Mouse (Mus musculus): ENCODE data around the gene Serinc2. TPM values are rescaled to one million over a fixed set of nuclear protein-coding genes. Genes with fewer than 3 reads are reported as not detected.

Serinc2 gene
- polyA plus RNA-seq, 1 experiment, result not detected

GRCm38 (mm10) chr4:130289824-130290223 lies 10.8 kb upstream of the Serinc2 start:
- Histone ChIP-seq H3K4me3 (replicated peaks) (no peak overlapping the region), H3K4me1 (ENCODE audit: control insufficient read depth) (peaks cover 25% of the 10 kb centered on the region), H3K9me3 (ENCODE audit: control insufficient read depth, low read length) (no peaks in the 10 kb centered on the region), H3K27me3 (ENCODE audit: control insufficient read depth) (peaks cover 45% of the 10 kb centered on the region), H3K36me3 (ENCODE audit: control insufficient read depth) (no peaks in the 10 kb centered on the region; the same call in 1 of the 2 replicates)
- TF ChIP-seq GATA1 (IDR thresholded peaks at IDR 0.05; ENCODE audit: low read length) (no peak), TAL1 (IDR thresholded peaks at IDR 0.05; ENCODE audit: low read length) (no peak)

GRCm38 (mm10) chr4:130286531-130286930 lies 7.5 kb upstream of the Serinc2 start:
- no peaks in the 10 kb centered on the region for H3K36me3 ChIP-seq (ENCODE audit: control insufficient read depth)
- TF ChIP-seq TAL1 (IDR thresholded peaks at IDR 0.05; ENCODE audit: low read length) (no peak), GATA1 (IDR thresholded peaks at IDR 0.05; ENCODE audit: low read length) (no peak)
- no peak overlapping the region for H3K4me3 ChIP-seq (replicated peaks)
- H3K27me3 ChIP-seq (ENCODE audit: control insufficient read depth), result peaks cover 73% of the 10 kb centered on the region
- H3K4me1 ChIP-seq (ENCODE audit: control insufficient read depth), result no peaks in the 10 kb centered on the region
- no peaks in the 10 kb centered on the region for H3K9me3 ChIP-seq (ENCODE audit: control insufficient read depth, low read length)

DNA sequence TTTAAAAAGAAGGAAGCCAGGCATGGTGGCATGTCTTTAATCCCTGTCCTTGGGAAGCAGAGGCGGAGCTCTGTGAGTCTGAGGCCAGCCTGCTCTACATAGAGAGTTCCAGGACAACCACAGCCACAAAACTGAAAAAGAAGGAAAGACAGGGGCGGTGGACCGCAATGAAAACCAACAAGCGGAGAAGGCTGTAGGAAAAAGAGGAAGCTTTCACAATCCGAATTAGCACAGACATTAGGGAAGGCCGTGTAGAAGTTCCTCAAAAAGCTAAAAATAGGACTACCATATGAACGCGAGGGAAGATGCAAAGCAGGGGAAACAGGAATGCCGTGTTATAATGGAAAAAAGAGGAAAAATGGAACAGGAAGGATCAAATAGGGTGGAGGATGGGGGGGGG lies 4.8 kb upstream of the Serinc2 start:
- Histone ChIP-seq H3K9me3 (ENCODE audit: control insufficient read depth, low read length) (no peaks in the 10 kb centered on the region), H3K27me3 (ENCODE audit: control insufficient read depth) (peaks cover 84% of the 10 kb centered on the region), H3K4me3 (replicated peaks) (no peak overlapping the region), H3K36me3 (ENCODE audit: control insufficient read depth) (no peaks in the 10 kb centered on the region), H3K4me1 (ENCODE audit: control insufficient read depth) (no peaks in the 10 kb centered on the region)
- TF ChIP-seq TAL1 (IDR thresholded peaks at IDR 0.05; ENCODE audit: low read length), result no peak
- no peak for TF ChIP-seq GATA1 (IDR thresholded peaks at IDR 0.05; ENCODE audit: low read length)

GRCm38 (mm10) chr4:130282856-130283255 lies 3.9 kb upstream of the Serinc2 start:
- Histone ChIP-seq H3K4me1 (ENCODE audit: control insufficient read depth) (no peaks in the 10 kb centered on the region), H3K27me3 (ENCODE audit: control insufficient read depth) (peaks cover 87% of the 10 kb centered on the region), H3K36me3 (ENCODE audit: control insufficient read depth) (no peaks in the 10 kb centered on the region), H3K4me3 (replicated peaks) (no peak overlapping the region), H3K9me3 (ENCODE audit: control insufficient read depth, low read length) (no peaks in the 10 kb centered on the region)
- TF ChIP-seq GATA1 (IDR thresholded peaks at IDR 0.05; ENCODE audit: low read length), result no peak
- TF ChIP-seq TAL1 (IDR thresholded peaks at IDR 0.05; ENCODE audit: low read length), result no peak

GRCm38 (mm10) chr4:130276573-130277176 lies 2.3 kb downstream of the Serinc2 start:
- peaks cover 95% of the 10 kb centered on the region for H3K27me3 ChIP-seq (ENCODE audit: control insufficient read depth)
- TF ChIP-seq TAL1 (IDR thresholded peaks at IDR 0.05; ENCODE audit: low read length) (no peak), GATA1 (IDR thresholded peaks at IDR 0.05; ENCODE audit: low read length) (no peak)
- H3K4me1 ChIP-seq (ENCODE audit: control insufficient read depth), result peaks cover 8% of the 10 kb centered on the region
- H3K9me3 ChIP-seq (ENCODE audit: control insufficient read depth, low read length), result peaks cover 2% of the 10 kb centered on the region; the same call in 1 of the 2 replicates
- H3K4me3 ChIP-seq (replicated peaks), result no peak overlapping the region
- no peaks in the 10 kb centered on the region for H3K36me3 ChIP-seq (ENCODE audit: control insufficient read depth)

DNA sequence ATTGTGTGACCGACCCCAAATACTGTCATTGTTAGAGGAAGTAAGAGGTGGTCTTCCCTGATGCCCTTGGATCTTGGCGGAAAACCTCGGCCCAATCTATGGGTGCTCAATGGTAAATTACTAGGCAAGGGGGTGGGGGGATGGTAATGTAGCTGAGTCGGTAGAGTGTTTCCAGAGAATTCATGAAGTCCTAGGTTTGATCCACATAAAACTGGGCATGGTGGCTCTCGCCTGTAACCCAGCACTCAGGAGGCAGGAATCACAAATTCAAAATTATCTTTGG lies 3.2 kb downstream of the Serinc2 start:
- Histone ChIP-seq H3K9me3 (ENCODE audit: control insufficient read depth, low read length) (peaks cover 2% of the 10 kb centered on the region; the same call in 1 of the 2 replicates), H3K36me3 (ENCODE audit: control insufficient read depth) (no peaks in the 10 kb centered on the region), H3K4me1 (ENCODE audit: control insufficient read depth) (peaks cover 10% of the 10 kb centered on the region), H3K4me3 (replicated peaks) (no peak overlapping the region), H3K27me3 (ENCODE audit: control insufficient read depth) (peaks cover 96% of the 10 kb centered on the region)
- TF ChIP-seq TAL1 (IDR thresholded peaks at IDR 0.05; ENCODE audit: low read length) (no peak), GATA1 (IDR thresholded peaks at IDR 0.05; ENCODE audit: low read length) (no peak)

DNA sequence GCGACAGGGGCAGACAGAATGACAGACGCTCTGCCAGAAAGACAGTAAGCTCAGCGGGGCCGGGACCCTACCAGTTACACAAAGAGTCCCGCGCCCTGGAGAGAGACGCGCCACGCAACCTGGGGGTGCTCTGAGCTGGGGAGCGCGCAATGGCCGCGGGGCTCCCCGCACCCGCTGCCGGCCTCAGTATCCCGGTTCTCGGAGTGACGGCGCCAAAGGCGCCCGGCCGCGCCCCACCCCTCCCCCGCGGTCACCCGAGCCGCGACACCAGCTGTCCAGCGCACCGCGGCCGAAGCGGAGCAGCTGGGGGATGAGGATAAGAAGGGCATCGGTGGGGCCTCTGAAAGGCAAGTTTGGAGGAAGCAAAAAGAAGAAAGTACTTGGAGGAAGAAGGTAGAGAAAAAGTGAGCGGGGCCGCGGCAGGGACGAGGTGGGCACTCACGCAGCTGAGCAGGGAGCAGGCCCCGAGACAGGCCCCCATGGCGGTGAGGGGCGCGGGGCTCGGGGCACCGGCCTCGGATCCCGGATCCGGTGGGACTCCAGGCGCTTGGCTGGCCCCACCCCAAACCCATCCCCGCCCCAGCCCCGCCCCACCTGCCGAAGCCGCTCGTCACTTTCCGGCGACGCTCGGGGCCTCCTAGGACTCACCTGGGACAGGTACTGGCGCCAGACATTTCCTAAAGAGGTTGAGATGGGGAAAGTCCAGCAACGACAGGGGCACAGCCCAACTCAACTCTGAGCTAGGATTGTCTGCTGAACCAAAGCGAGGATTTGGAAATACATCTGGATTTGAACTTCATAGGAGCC lies 3.8 kb downstream of the Serinc2 start:
- peaks cover 95% of the 10 kb centered on the region for H3K27me3 ChIP-seq (ENCODE audit: control insufficient read depth)
- H3K4me3 ChIP-seq (replicated peaks), result peak overlapping the region; percentile 26
- H3K36me3 ChIP-seq (ENCODE audit: control insufficient read depth), result no peaks in the 10 kb centered on the region
- H3K9me3 ChIP-seq (ENCODE audit: control insufficient read depth, low read length), result peaks cover 2% of the 10 kb centered on the region; the same call in 1 of the 2 replicates
- no peak for TF ChIP-seq GATA1 (IDR thresholded peaks at IDR 0.05; ENCODE audit: low read length)
- no peak for TF ChIP-seq TAL1 (IDR thresholded peaks at IDR 0.05; ENCODE audit: low read length)
- peaks cover 16% of the 10 kb centered on the region for H3K4me1 ChIP-seq (ENCODE audit: control insufficient read depth)

- Histone ChIP-seq H3K4me1 (ENCODE audit: control insufficient read depth) (peaks cover 20% of the 10 kb centered on the region), H3K36me3 (ENCODE audit: control insufficient read depth) (no peaks in the 10 kb centered on the region), H3K27me3 (ENCODE audit: control insufficient read depth) (peaks cover 96% of the 10 kb centered on the region), H3K9me3 (ENCODE audit: control insufficient read depth, low read length) (peaks cover 2% of the 10 kb centered on the region; the same call in 1 of the 2 replicates), H3K4me3 (replicated peaks) (peak overlapping the region; percentile 26)
- TF ChIP-seq TAL1 (IDR thresholded peaks at IDR 0.05; ENCODE audit: low read length) (no peak), GATA1 (IDR thresholded peaks at IDR 0.05; ENCODE audit: low read length) (no peak)
Observed at GRCm38 (mm10) chr4:130274346-130275015, 4.5 kb downstream of the Serinc2 start.
